Mouse (Mus musculus): ENCODE results near the gene Anln.

DNA sequence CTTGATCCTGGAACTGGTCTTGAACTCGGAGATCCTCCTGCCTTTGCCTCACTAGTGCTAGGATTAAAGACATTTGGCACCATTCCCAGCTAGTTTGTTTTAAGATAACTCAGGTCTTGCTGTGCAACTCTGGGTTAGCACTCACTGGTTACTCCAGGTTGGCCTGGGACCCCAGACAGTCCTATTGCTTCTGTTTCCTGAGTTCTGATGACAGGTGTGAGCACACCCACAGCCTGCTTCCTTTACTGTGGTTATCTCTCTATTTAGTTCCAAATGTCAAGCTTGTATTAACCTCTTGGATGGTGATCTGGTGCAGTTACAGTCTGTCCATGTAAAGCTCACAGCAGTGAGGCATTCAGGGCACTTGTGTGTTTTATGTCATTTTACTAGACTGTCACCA lies 34.5 kb upstream of the Anln start:
- TF ChIP-seq CTCF (IDR thresholded peaks at IDR 0.05; ENCODE audit: control insufficient read depth, insufficient read depth, low read length) (no peak), POLR2A (IDR thresholded peaks at IDR 0.05; ENCODE audit: borderline replicate concordance, control insufficient read depth, low read depth, low read length) (no peak)

Data from bone marrow, adult 2 months (tissue).